8 mouse cellular contexts compared by ENCODE assay signal in the genomic region with DNA sequence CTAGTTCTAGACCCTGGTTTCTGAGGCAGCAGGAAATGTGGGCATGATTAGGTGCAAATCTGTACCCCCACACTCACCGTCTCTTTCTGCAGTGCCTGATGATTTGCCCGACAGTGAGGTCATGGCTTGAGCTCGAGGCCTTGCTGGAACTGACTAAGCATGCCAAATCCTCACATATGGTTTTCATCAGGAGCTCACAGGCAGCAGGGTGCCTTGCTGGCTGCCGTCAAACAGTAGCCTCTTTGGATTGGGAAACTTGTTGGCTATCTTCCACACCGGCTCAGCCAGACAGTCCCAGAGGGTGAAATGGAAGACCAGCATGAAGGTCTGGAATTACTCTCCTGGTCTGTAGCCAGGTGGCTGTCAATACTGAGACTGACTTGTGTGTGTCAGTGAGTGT.
DNase-seq lines count a peak whose midpoint lies in the region; ATAC-seq and TF ChIP-seq lines count a peak whose summit lies in the region.

No protein-coding gene starts in this region.

- DNase-seq in layer of hippocampus, adult 2 months (ENCODE audit: low spot score in 2 of 2): peak; percentile 17 to 18
- DNase-seq in layer of hippocampus, postnatal 36 days: no peak
- DNase-seq in cerebellum, adult 9-11 months: peak; percentile 94
- DNase-seq in gastrocnemius, adult 2 months: peak; percentile 77
- DNase-seq in hindbrain, embryonic 14.5 days (ENCODE audit: low spot score): peak; percentile 72
- DNase-seq in skeletal muscle tissue, adult 2 months (ENCODE audit: low read depth, low spot score): peak; percentile 88

- H3K4me1 ChIP-seq in hindbrain, embryonic 14.5 days (replicated peaks; ENCODE audit: control insufficient read depth, insufficient read depth, low read length): 0 out of 2 replicates have a peak, but pooled peaks cover 5% of the 10 kb centered on the region
- H3K4me1 ChIP-seq in limb, embryonic 13.5 days: peaks cover 30% of the 10 kb centered on the region

- no peak overlapping the region for H3K4me2 ChIP-seq in hindbrain, embryonic 14.5 days (replicated peaks)
- H3K4me2 ChIP-seq in limb, embryonic 13.5 days (replicated peaks): peak overlapping the region; percentile 15

- H3K9me3 ChIP-seq in hindbrain, embryonic 14.5 days (ENCODE audit: control insufficient read depth, low read length): no peaks in the 10 kb centered on the region
- H3K9me3 ChIP-seq in limb, embryonic 13.5 days: peaks cover 7% of the 10 kb centered on the region; the same call in 1 of the 2 replicates

- no peak for TF ChIP-seq CTCF in layer of hippocampus, adult 2 months (conservative IDR thresholded peaks at IDR 0.05)
- TF ChIP-seq CTCF in gastrocnemius, adult 2 months (IDR thresholded peaks at IDR 0.05): no peak

- H3K9ac ChIP-seq in hindbrain, embryonic 14.5 days: no peak overlapping the region
- no peak overlapping the region for H3K9ac ChIP-seq in limb, embryonic 13.5 days

- peak; percentile 55; the same call in 1 of the 2 replicates for ATAC-seq in hindbrain, embryonic 14.5 days (ENCODE audit: low FRiP score)
- ATAC-seq in limb, embryonic 13.5 days (ENCODE audit: low FRiP score, low read depth): peak; percentile 95
- ATAC-seq in activated CD4-positive, CD25-positive, alpha-beta regulatory T cell, adult 4 months: no peak

- intact Hi-C loops in gastrocnemius, adult 2 months (cut with DNase I): no loop called here

- H3K27me3 ChIP-seq in hindbrain, embryonic 14.5 days (ENCODE audit: control insufficient read depth, insufficient read depth, low read length): no peaks in the 10 kb centered on the region
- peaks cover 8% of the 10 kb centered on the region; the same call in 1 of the 2 replicates for H3K27me3 ChIP-seq in limb, embryonic 13.5 days

- no peak overlapping the region for H3K4me3 ChIP-seq in layer of hippocampus, adult 2 months
- H3K4me3 ChIP-seq in gastrocnemius, adult 2 months: no peak overlapping the region
- H3K4me3 ChIP-seq in hindbrain, embryonic 14.5 days (replicated peaks; ENCODE audit: low read length): no peak overlapping the region
- H3K4me3 ChIP-seq in limb, embryonic 13.5 days: no peak overlapping the region

- H3K36me3 ChIP-seq in hindbrain, embryonic 14.5 days (replicated peaks; ENCODE audit: control insufficient read depth, insufficient read depth): no peaks in the 10 kb centered on the region
- H3K36me3 ChIP-seq in limb, embryonic 13.5 days: no peaks in the 10 kb centered on the region

- 42% methylated on average over 5 of the region's 5 CpGs for WGBS in hindbrain, embryonic 14.5 days
- 8% methylated on average over 5 of the region's 5 CpGs for WGBS in limb, embryonic 13.5 days

- H3K27ac ChIP-seq in layer of hippocampus, adult 2 months: no peak overlapping the region
- no peak overlapping the region for H3K27ac ChIP-seq in gastrocnemius, adult 2 months
- H3K27ac ChIP-seq in hindbrain, embryonic 14.5 days: no peak overlapping the region; the same call in 1 of the 2 replicates
- H3K27ac ChIP-seq in limb, embryonic 13.5 days: peak overlapping the region; percentile 71

Comparison
In these comparisons a context has a peak if more than half of its experiments do, and no peak if none do; other contexts are left out.
1. DNase-seq: peak in layer of hippocampus, adult 2 months (2 of 2), cerebellum, adult 9-11 months (single experiment), gastrocnemius, adult 2 months (single experiment), hindbrain, embryonic 14.5 days (single experiment) and skeletal muscle tissue, adult 2 months (single experiment); none in layer of hippocampus, postnatal 36 days (0 of 2).